Mouse (Mus musculus) frontal cortex, postnatal 14 days (tissue): Measurements from ENCODE around the gene Itm2c.

Experiments used
- DNase-seq, 2 experiments: peaks; one replicate each; pipeline ENCODE4 v3.0.0; 2022; ENCODE audit warnings: low spot score in 2 of 2

Itm2c gene

DNA sequence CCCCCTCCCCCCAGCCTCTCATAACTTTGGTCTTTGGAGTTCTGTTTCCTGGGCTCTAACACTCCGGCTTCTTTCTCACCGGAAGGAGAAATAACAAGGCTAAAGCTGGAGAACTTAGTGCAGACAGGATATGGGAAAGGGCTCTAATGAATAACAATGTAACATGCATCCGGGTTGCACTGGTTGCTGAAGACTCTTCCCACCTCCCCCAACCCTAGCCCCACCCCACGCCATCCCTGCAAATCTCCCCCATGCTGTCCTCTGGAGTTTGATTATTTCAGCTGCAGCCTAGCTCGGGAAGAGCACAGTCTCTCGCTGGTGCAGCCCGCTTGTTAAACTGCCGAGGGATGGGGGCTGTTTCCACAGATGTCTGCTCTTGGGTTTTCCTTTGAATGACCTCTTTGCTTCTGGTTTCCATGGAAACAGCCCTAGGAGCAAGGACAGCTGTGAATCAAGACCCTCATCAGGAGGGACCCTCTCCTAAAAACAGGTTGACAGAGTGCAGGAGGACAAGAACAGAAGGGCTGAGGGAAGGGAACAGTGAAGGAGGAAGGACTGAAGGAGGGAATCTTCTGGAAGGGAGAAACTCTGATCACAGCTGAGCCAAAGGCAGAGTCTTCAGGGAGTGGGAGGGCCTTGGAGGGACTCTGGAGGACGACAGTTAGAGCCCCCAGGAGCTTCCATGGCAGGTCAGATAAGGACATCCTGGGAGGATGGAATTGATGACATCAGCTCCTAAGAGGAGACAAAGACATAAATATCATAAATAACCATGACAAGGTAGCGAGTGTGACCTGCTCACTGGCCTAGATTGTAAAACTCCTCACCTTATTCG is 39.8 kb downstream of the Itm2c start:
- DNase-seq = no peak

DNA sequence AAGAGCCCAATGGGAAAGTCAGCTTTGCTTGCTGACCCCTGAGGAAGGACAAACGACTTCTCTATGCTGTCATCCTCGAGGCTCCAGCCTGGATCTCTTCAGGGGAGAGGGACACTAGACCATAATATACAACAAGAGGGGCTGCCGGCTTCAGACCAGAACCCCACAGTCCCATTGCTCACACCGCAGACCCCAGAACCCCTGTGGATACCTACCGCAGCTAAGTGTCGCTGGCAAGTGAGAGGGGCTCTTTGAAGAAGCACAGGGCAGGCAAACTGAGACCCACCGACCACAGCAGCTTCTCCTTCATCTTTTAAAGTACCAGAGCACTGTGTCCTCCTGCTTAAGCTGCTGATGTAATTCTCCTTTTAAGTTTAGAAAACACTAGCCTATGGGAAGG is 40.5 kb downstream of the Itm2c start:
- DNase-seq = no peak

DNA sequence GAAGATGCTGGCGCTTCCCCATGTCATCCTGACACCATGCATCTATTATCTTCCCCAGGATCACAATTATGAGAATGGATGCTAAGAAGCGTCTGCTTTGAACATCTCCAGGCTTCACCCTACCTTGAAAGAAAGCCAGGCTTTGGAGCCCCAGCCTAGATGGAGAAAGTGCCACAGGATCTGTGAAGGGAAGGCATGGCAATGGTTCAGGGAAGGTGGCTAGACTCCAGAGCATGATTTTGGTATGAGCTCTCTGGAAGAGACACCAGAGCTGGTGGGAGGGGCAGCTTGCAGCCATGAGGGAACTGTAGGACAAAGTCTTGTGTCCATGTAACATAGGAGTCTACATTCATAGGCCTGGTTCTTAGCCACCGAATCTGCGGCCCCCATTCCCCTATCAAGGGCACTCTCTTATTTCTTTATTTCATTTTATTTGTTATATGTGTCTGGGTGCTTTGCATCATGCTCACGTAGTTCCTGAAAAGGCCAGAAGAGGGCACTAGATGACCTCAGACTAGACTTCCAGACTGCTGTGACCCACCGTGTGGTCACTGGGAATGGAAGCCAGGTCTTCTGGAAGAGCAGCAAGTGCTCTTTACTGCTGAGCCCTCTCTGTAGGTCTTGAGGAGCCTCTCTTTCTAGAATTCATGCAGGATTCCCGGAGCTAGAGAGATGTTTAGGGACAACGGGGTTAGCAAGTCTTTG is 41.2 kb downstream of the Itm2c start:
- DNase-seq = no peak

DNA sequence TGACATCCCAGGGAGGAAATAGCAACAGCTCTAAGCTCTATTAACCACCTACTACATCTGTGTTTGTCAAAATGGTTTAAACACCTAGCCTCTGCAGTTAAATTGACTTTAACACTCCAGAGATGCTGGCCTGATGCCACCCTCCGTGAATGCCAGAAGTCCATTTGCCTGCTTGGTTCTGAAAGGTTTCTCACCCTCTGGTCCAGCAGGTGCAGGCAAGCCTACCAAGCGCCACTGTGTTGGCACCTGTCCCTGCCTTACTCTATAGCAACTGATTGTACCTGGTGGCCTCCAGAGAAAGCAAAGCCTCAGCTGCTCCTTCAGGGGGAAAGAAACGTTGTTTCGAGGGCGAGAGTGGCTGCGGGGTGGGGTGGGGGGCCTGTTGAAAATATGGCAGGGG is 42.2 kb downstream of the Itm2c start:
- no peak for DNase-seq

DNA sequence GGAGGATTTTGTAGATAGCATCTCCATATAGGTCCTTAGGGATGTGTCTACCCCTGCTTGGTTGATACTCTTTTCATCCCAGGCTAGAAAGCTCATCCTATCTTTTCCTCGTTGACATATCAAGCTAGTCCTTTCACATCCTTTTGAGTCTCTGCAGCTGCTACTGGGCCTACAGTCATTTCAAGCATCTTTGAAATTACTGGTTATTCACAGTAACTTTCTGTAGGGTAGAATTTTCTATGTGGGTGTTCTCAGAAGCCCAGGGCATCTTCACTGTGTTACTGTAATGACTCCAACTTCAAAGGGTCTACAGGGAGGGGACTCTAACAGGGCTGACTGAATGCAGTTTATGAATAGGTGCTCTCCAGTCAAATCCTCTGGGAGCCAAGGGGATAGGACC is 43.2 kb downstream of the Itm2c start:
- DNase-seq = no peak

DNA sequence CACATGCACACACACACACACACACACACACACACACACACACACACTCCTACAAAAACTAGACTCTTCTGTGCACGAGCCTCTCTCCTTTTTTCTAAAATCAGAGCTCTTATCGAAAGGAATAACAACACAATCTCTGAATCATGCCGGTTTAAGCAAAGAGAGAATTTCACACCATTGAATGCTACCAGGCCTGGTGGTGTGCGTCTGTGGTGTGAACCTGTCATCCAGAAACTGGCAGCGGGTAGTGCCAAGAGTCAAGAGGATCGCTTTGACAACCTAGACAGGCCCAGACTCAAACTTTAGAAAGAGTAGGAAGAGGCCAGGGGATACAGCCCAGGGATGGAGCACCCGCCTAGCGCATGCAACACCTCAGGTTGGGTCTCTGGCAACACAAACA is 48.2 kb downstream of the Itm2c start:
- DNase-seq = no peak

DNA sequence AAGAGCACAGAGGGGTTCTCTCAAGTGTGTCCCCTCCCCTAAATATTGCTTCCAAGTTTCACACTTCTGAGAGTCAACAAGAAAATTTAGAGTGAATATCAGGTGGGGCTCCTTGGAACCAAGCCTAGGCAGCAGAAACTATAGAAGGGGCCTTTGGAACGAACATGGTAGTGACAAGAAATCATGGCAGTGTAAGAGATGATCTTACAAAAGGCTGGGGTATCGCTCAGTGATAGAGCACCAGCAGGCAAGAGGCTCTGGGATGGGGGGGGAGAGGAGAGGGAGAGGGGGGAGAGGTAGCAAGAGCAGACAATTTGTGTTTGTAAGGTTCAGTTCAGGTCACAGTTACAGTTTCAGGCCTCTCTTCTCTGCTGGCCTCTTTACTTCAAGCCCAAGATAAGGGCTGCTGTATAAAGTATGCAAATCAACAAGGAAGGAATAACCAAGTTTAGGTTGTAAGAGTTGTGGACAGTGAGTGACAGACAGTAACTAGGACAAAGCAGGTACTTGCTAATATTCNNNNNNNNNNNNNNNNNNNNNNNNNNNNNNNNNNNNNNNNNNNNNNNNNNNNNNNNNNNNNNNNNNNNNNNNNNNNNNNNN is 55.1 kb downstream of the Itm2c start:
- no peak for DNase-seq

DNA sequence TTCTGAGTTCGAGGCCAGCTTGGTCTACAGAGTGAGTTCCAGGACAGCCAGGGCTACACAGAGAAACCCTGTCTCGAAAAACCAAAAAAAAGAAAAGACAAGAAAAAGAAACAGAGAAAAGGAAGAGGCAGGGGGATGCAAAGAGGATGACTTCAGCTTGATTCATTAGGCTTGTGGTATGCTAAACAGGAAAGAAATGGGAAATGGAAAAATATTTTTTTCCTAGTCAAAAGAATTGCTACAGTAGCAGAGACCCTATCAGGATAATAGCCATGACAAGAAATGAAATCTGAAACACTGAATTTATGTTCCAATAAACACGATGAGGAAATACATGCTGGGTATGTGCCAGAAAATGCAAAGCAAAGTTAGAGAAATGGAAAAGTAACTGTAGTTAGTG is 61.1 kb downstream of the Itm2c start:
- no peak for DNase-seq

DNA sequence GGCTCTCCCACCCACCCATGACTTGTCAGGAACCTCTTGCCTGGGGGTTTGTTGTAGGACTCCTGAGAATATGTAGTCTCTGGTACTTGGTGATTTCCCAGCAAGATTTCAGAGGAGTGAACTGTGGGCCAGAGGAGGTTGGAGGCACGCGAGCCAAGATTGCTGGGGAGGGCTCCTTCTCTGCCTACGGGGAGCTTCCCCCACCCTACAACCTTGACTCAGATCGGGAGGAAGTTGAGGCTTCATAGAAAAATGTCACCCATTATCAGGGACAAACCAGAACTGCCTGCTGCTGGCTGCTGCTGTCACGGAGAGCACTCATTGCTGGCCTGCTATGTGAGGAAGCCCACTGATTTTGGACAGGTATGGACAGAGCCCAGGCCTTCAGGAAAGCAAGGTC is 63.2 kb downstream of the Itm2c start:
- DNase-seq = no peak

DNA sequence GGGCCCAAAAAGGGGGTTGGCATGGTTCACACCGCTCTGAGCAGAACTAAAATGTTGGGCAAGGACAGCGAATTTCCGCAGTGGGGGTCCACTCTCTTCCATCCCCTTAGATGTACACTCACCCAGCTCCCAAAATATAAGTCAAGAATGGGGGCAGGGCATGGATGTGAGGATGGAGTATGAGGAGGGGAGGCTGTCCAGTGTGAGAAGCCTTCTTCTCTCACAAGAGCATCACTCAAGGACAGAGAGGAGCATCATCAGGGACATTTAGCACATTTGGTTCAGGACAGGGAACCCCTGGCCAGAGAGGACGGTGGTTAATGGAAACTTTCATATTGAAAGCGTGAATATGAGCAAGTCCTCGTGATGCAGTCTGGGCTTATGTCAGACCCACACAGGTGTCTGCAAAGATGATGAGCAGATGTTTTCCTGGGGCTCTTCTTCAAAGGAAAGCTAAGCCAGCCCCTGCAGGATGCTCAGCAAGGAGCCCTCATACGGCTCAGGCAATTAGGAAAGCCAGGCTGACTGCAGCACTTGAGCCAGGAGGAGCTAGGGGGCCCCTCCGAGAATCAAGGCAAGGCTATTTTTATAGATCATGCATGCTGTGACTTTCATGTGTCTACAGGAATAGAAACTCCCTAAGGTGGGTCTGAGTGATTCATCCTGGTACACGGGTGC is 64.0 kb downstream of the Itm2c start:
- DNase-seq = no peak
